Mouse (Mus musculus): ENCODE measurements around the gene Slc23a3.

DNA sequence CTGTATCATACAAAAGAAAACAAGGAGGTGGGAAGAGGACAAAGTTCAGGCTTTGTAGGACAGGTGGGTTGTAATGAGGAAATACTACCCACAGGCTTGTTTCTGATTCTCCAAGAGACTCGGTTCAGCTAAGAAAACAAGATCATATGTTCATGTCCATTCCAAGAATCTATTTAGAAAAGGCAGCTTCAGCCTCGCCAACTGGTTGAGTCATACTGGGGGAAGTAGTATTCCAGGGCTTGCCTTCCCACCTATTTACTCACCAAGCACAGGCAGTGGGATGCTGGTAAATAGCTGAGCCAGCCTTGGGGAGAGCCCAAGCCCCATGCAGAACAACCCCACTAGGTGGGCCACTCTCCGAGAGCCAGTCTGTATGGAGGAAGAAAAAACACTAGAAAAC, 5.0 kb downstream of the Slc23a3 start:
- TF ChIP-seq CTCF (IDR thresholded peaks at IDR 0.05; ENCODE audit: borderline replicate concordance, insufficient read depth, low read depth, low read length) (no peak), POLR2A (IDR thresholded peaks at IDR 0.05; ENCODE audit: borderline replicate concordance, insufficient read depth, low read length) (no peak)
